Mouse (Mus musculus) G1E (cell line): ENCODE measurements around the gene Bcam. TPM values are rescaled to one million over a fixed set of nuclear protein-coding genes. Genes with fewer than 3 reads are reported as not detected.

Source experiments
- ATAC-seq: 2 replicates; pipeline ENCODE4 v1.8.0; 2016; ENCODE audit warnings: mild to moderate bottlenecking; ENCODE audit not compliant: insufficient number of reproducible peaks, poor library complexity, low FRiP score, severe bottlenecking; ENCODE audit errors: extremely low read depth
- DNase-seq: peaks from one replicate; pipeline ENCODE4 v3.0.0; 2012; ENCODE audit warnings: low spot score
- H3K27me3 ChIP-seq: 2 replicates; pipeline ENCODE4 v1.6.1; 2012; ENCODE audit warnings: mild to moderate bottlenecking, low read length, inconsistent platforms; ENCODE audit not compliant: insufficient read depth
- H3K36me3 ChIP-seq: replicated peaks from 2 replicates; pipeline ENCODE3; 2012; ENCODE audit warnings: mild to moderate bottlenecking, inconsistent platforms
- H3K4me1 ChIP-seq: 2 replicates; pipeline ENCODE4 v1.6.1; 2012; ENCODE audit warnings: low read depth, low read length, inconsistent platforms, mixed read lengths; ENCODE audit not compliant: insufficient read depth
- H3K4me3 ChIP-seq: 2 replicates; pipeline ENCODE4 v1.5.1; 2012; ENCODE audit warnings: low read depth, mild to moderate bottlenecking, inconsistent platforms, low read length, moderate library complexity, mixed read lengths
- H3K9me3 ChIP-seq: replicated peaks from 2 replicates; pipeline ENCODE4 v1.6.1; 2012; ENCODE audit warnings: inconsistent platforms
- CTCF ChIP-seq: IDR thresholded peaks from 2 replicates; pipeline ENCODE4 v1.5.1; 2012; ENCODE audit warnings: low read depth, low read length, inconsistent platforms, mixed read lengths
- GATA1 ChIP-seq: IDR thresholded peaks from 2 replicates; pipeline ENCODE4 v1.6.1; 2012; ENCODE audit warnings: borderline replicate concordance, low read length, inconsistent platforms, mixed read lengths
- GATA2 ChIP-seq: IDR thresholded peaks from 2 replicates; pipeline ENCODE4 v1.6.1; 2012; ENCODE audit warnings: low read depth, low read length, inconsistent platforms, borderline replicate concordance
- POLR2AphosphoS5 ChIP-seq: IDR thresholded peaks from 2 replicates; pipeline ENCODE4 v1.6.1; 2012; ENCODE audit warnings: low read depth, low read length, inconsistent platforms; ENCODE audit not compliant: insufficient replicate concordance
- TAL1 ChIP-seq: conservative IDR thresholded peaks from 2 replicates; pipeline ENCODE4 v1.6.1; 2012; ENCODE audit warnings: low read depth, low read length, inconsistent platforms, mixed read lengths
- polyA plus RNA-seq: library from polyadenylated mRNA; stranded (reverse); fragments of >175 nt; gene quantifications from 2 replicates; pipeline ENCODE4 v1.2.3, GENCODE M21; 2012
- total RNA-seq, 2 experiments: library from RNA; stranded (forward) in 1 of 2; stranded (reverse) in 1 of 2; fragments of 200-1000 nt in 1 of 2; fragments of >200 nt in 1 of 2; fragmentation: Nextera tagmentation in 1 of 2; gene quantifications; 2 replicates each; pipeline ENCODE4 v1.2.3; 2014 to 2017

Gene Bcam
- total and polyA plus RNA-seq, 3 experiments = 0.05 TPM; not detected in 2

DNA sequence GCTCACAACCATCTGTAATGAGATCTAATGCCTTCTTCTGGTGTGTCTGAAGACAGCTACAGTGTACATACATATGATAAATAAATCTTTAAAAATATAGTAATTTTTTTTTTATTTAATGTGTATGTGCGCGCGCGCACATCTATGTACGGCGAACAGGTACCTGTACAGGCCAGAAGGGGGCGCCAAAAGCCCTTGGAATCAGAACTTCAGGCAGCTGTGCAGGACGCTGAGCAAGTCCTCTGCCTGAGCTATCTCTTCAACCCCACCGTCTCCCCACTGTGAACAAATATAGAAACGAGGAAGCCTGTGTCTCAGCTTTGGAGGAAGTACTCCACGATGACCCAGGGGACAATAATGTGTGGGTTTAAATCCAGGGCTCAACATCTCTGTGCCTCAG, 30.5 kb downstream of the Bcam start:
- no peak overlapping the region for H3K4me3 ChIP-seq
- TF ChIP-seq CTCF = 0 out of 2 replicates have a peak, but pooled peaks have one; percentile 13
- no peak for TF ChIP-seq POLR2AphosphoS5
- no peak for TF ChIP-seq GATA2
- TF ChIP-seq GATA1 = no peak
- TF ChIP-seq TAL1 = no peak
- peaks cover 76% of the 10 kb centered on the region for H3K36me3 ChIP-seq
- ATAC-seq (no peak), DNase-seq (no peak)
- peaks cover 79% of the 10 kb centered on the region for H3K4me1 ChIP-seq
- H3K27me3 ChIP-seq = no peaks in the 10 kb centered on the region
- no peaks in the 10 kb centered on the region for H3K9me3 ChIP-seq

GRCm38 (mm10) chr7:19738771-19739170, 32.0 kb downstream of the Bcam start:
- Histone ChIP-seq H3K4me1 (peaks cover 66% of the 10 kb centered on the region), H3K27me3 (no peaks in the 10 kb centered on the region), H3K4me3 (no peak overlapping the region), H3K36me3 (peaks cover 76% of the 10 kb centered on the region), H3K9me3 (no peaks in the 10 kb centered on the region)
- no peak for ATAC-seq
- TF ChIP-seq TAL1 = no peak
- no peak for TF ChIP-seq GATA2
- TF ChIP-seq POLR2AphosphoS5 = no peak
- TF ChIP-seq GATA1 = no peak
- TF ChIP-seq CTCF = no peak
- no peak for DNase-seq

- ATAC-seq = peak; percentile 91
- TF ChIP-seq POLR2AphosphoS5 (no peak), TAL1 (peak; percentile 51)
- Histone ChIP-seq H3K4me3 (peak overlapping the region; percentile 53; the same call in 1 of the 2 replicates), H3K36me3 (peaks cover 75% of the 10 kb centered on the region), H3K9me3 (no peaks in the 10 kb centered on the region), H3K4me1 (peaks cover 50% of the 10 kb centered on the region), H3K27me3 (no peaks in the 10 kb centered on the region)
- peak; percentile 70 for DNase-seq
These were observed 34.3 kb downstream of the Bcam start for GRCm38 (mm10) chr7:19736389-19737057.

DNA sequence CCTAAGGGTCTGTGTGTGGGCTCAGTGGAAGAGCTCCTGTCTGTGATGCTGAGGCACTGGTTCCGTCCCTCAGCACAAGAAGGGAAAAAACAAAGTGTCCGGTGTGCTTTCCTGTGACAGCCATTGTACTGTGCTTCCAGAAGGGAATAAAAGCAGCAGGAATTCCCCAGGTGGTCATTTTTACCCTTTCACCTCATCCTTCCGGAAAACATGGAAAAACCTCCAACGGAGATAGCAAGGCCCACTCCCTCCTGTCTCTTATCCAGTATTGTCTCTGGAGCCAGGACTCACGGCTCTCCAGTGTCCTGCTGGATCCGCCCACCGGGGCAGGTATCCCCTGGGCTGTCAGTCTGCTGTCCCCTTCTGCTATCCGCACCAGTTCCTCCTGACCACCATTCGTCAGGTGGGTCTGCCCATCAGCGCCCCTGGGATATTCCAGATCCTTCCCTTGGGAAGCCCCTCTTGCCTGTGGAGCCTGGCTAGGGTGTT, 36.6 kb downstream of the Bcam start:
- Histone ChIP-seq H3K27me3 (no peaks in the 10 kb centered on the region), H3K9me3 (no peaks in the 10 kb centered on the region), H3K4me3 (no peak overlapping the region), H3K4me1 (peaks cover 34% of the 10 kb centered on the region), H3K36me3 (peaks cover 82% of the 10 kb centered on the region)
- TF ChIP-seq GATA2 (no peak), POLR2AphosphoS5 (no peak), TAL1 (no peak), CTCF (no peak), GATA1 (no peak)
- ATAC-seq (no peak), DNase-seq (no peak)

DNA sequence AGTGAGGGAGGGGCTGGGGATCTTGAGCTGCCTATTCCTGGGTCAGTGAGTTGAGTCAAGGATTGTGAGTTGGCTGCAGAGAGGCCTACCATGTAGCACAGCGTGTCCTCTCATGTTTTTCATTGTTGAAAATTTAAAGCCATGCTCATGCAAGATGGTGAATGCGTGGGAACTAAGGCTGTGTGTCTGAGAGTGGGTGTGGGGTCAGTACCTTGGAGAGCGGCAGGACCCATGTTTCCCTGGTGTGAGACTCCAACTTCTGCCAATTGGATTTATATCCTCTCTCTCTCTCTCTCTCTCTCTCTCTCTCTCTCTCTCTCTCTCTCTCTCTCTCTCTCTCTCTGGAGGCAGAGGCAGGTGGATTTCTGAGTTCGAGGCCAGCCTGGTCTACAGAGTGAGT, 44.3 kb downstream of the Bcam start:
- Histone ChIP-seq H3K36me3 (peaks cover 93% of the 10 kb centered on the region), H3K4me1 (peaks cover 12% of the 10 kb centered on the region), H3K4me3 (no peak overlapping the region), H3K27me3 (no peaks in the 10 kb centered on the region), H3K9me3 (no peaks in the 10 kb centered on the region)
- DNase-seq = no peak
- no peak for ATAC-seq
- no peak for TF ChIP-seq GATA2
- no peak for TF ChIP-seq GATA1
- no peak for TF ChIP-seq CTCF
- no peak for TF ChIP-seq TAL1
- TF ChIP-seq POLR2AphosphoS5 = no peak

- no peaks in the 10 kb centered on the region for H3K27me3 ChIP-seq
- H3K9me3 ChIP-seq = no peaks in the 10 kb centered on the region
- H3K4me3 ChIP-seq = no peak overlapping the region
- H3K4me1 ChIP-seq = peaks cover 15% of the 10 kb centered on the region
- DNase-seq (no peak), ATAC-seq (no peak)
- TF ChIP-seq CTCF (no peak), TAL1 (no peak), GATA2 (no peak)
- peaks cover 78% of the 10 kb centered on the region for H3K36me3 ChIP-seq
These were observed 46.6 kb downstream of the Bcam start for GRCm38 (mm10) chr7:19724167-19724566.

GRCm38 (mm10) chr7:19722754-19723195, 48.0 kb downstream of the Bcam start:
- no peaks in the 10 kb centered on the region for H3K9me3 ChIP-seq
- DNase-seq = no peak
- H3K4me1 ChIP-seq = peaks cover 17% of the 10 kb centered on the region
- no peaks in the 10 kb centered on the region for H3K27me3 ChIP-seq
- peaks cover 76% of the 10 kb centered on the region for H3K36me3 ChIP-seq
- H3K4me3 ChIP-seq = no peak overlapping the region
- ATAC-seq = no peak
- TF ChIP-seq GATA2 (no peak), GATA1 (no peak), CTCF (no peak), TAL1 (no peak)
